Mouse (Mus musculus): ENCODE measurements at regions not wholly inside any gene's neighbourhood (a gene's known extent, or its start where the extent isn't known, plus 50 kb on each side); places are given as distances from the start of the nearest gene placed in this dataset.

GRCm38 (mm10) chr14:64511300-64511699 lies 407.2 kb downstream of the Prss52 start:
- TF ChIP-seq CTCF (IDR thresholded peaks at IDR 0.05) (no peak), EP300 (IDR thresholded peaks at IDR 0.05; ENCODE audit: insufficient read depth, low read depth, low read length) (no peak)

Measured in heart, adult 2 months (tissue).